Mouse (Mus musculus) cortical plate, adult 2 months (tissue): ENCODE data around the gene Sike1. TPM values are rescaled to one million over a fixed set of nuclear protein-coding genes. Genes with fewer than 3 reads are reported as not detected.

ENCODE experiments used
- H3K27ac ChIP-seq: fragments of 200-500 bp; 2 replicates; pipeline ENCODE4 v1.5.1; 2012; ENCODE audit warnings: low read length, control low read depth, inconsistent platforms; ENCODE audit not compliant: insufficient read depth
- H3K4me1 ChIP-seq: fragments of 200-500 bp; 2 replicates; pipeline ENCODE4 v1.6.1; 2011; ENCODE audit warnings: low read length; ENCODE audit not compliant: control insufficient read depth, insufficient read depth
- H3K4me3 ChIP-seq: fragments of 200-500 bp; 2 replicates; pipeline ENCODE4 v1.5.1; 2011; ENCODE audit warnings: mild to moderate bottlenecking, low read length, control low read depth; ENCODE audit not compliant: insufficient read depth
- CTCF ChIP-seq: fragments of 200-500 bp; IDR thresholded peaks from 2 replicates; pipeline ENCODE4 v1.5.1; 2011; ENCODE audit warnings: mild to moderate bottlenecking, control low read depth, low read length; ENCODE audit not compliant: insufficient read depth; ENCODE audit errors: extremely low read depth
- POLR2A ChIP-seq: fragments of 200-500 bp; IDR thresholded peaks from 2 replicates; pipeline ENCODE4 v1.6.1; 2011; ENCODE audit warnings: mild to moderate bottlenecking, low read length, control low read depth; ENCODE audit not compliant: insufficient read depth; ENCODE audit errors: extremely low read depth
- polyA plus RNA-seq: library from polyadenylated mRNA; depleted of rRNA; stranded (reverse); fragments of >200 nt; gene quantifications from 2 replicates; pipeline ENCODE4 v1.2.3, GENCODE M21; 2012

Gene Sike1
- polyA plus RNA-seq, 1 experiment, result 35.5 TPM

DNA sequence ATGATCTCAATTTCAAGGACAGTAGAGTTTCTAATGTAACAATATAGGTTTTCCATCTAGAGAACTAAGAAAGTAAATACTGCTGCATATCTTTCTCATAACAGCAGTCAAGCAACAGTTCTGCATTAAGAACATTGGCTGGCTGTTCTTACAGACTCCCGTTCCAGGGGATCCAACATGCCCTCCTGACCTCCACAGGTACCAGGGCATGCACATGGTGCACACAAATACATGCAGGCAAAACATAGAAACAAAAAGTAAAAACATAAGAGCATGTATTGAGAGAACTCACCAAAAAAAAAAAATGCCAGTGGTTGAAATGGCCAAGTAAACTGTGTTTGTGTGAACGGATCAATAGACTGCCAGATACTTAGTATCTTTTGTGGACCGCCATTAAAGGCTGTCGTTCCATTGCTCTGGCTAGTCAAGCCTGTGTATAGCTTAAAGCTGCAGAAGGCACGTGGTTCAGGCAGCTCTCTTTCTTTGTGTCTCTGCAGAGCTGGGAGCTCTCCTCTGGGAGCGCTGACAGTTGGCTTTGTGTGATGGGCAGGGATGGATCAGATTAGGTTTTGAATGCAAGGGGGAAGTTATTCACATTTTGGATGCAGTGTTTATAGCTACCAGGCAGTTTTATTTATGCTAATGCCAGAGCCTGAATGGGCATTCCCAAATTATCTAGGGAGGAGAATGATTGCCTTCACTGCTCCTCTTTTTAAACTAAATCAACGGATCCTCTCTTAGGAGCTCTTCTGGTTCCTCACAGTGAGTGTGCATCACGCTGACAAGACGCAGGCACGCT lies 15.8 kb upstream of the Sike1 start:
- Histone ChIP-seq H3K4me1 (no peaks in the 10 kb centered on the region), H3K27ac (no peak overlapping the region), H3K4me3 (no peak overlapping the region)
- TF ChIP-seq POLR2A (no peak), CTCF (no peak)

GRCm38 (mm10) chr3:102980349-102980736 lies 15.2 kb upstream of the Sike1 start:
- Histone ChIP-seq H3K4me1 (no peaks in the 10 kb centered on the region), H3K4me3 (no peak overlapping the region), H3K27ac (no peak overlapping the region)
- TF ChIP-seq POLR2A (no peak), CTCF (no peak)

GRCm38 (mm10) chr3:102991041-102991440 lies 4.5 kb upstream of the Sike1 start:
- H3K4me1 ChIP-seq, result no peaks in the 10 kb centered on the region
- no peak overlapping the region for H3K4me3 ChIP-seq
- TF ChIP-seq CTCF, result no peak
- no peak for TF ChIP-seq POLR2A
- no peak overlapping the region for H3K27ac ChIP-seq

GRCm38 (mm10) chr3:102992936-102993335 lies 2.6 kb upstream of the Sike1 start:
- H3K4me1 ChIP-seq, result peaks cover 4% of the 10 kb centered on the region; the same call in 1 of the 2 replicates
- H3K27ac ChIP-seq, result no peak overlapping the region
- H3K4me3 ChIP-seq, result no peak overlapping the region
- TF ChIP-seq CTCF (no peak), POLR2A (no peak)

DNA sequence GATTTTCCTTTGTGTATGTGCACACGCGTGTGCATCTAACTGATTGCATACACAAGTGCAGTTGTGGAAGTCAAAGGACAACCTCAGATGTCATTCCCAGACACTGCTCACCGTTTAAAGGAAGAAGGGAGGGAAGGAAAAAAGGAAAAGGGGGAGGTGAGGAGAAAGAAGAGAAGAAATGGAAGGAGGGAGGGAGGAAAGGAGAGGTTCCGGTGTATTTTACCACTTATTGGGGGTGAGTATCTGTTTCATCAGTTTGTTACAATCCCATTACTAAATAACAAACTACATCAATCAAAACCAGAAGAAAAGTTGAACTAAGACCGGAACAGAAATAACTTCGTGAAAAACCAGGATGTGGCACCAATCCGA lies 289 bp upstream of the Sike1 start:
- H3K4me1 ChIP-seq, result peaks cover 4% of the 10 kb centered on the region; the same call in 1 of the 2 replicates
- 0 out of 2 replicates have a peak overlapping the region, but pooled peaks have one; percentile 6 for H3K27ac ChIP-seq
- H3K4me3 ChIP-seq, result peak overlapping the region; percentile 82
- TF ChIP-seq POLR2A (no peak), CTCF (no peak)

DNA sequence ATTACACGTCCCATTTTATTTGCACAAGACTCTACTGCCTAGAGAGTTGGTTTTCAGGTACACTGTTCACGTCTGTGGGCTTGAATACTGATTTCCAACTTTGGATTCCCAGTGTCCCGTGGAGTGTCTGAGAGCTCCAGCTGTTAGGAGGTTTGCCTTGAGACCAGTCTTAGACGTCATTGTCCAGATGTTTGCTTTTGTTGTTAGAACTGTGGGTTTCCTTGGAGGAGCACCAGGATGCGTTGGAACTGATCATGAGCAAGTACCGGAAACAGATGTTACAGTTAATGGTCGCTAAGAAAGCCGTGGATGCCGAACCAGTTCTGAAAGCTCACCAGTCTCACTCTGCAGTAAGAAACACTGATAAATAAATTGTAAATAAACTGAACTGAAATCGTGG lies 1.5 kb downstream of the Sike1 start:
- Histone ChIP-seq H3K27ac (no peak overlapping the region), H3K4me1 (peaks cover 4% of the 10 kb centered on the region; the same call in 1 of the 2 replicates), H3K4me3 (no peak overlapping the region; the same call in 1 of the 2 replicates)
- TF ChIP-seq POLR2A (no peak), CTCF (no peak)

- H3K4me3 ChIP-seq, result no peak overlapping the region
- peaks cover 4% of the 10 kb centered on the region; the same call in 1 of the 2 replicates for H3K4me1 ChIP-seq
- no peak overlapping the region for H3K27ac ChIP-seq
- TF ChIP-seq POLR2A (no peak), CTCF (no peak)
Observed at GRCm38 (mm10) chr3:102997591-102997990, 2.1 kb downstream of the Sike1 start.

DNA sequence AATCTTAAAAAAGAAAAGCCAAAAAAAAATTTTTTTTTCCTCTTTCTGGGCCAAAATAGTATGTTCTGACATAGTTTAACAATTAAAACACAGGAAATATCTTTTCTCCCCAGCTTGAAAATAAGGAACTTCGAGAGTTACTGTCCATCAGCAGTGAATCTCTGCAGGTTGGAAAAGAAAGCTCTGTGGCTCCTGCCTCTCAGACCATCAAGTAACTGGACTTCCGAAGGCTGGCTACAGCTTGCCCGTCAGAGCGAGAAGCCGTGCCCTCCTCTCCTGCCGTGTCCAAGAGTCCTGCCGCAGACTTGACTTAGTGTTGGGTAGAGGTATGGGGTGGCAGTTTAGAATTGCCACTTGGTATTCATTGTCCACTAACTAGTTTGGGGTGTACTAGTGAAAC lies 6.1 kb downstream of the Sike1 start:
- Histone ChIP-seq H3K27ac (no peak overlapping the region), H3K4me3 (no peak overlapping the region), H3K4me1 (peaks cover 3% of the 10 kb centered on the region; the same call in 1 of the 2 replicates)
- no peak for TF ChIP-seq CTCF
- TF ChIP-seq POLR2A, result no peak

DNA sequence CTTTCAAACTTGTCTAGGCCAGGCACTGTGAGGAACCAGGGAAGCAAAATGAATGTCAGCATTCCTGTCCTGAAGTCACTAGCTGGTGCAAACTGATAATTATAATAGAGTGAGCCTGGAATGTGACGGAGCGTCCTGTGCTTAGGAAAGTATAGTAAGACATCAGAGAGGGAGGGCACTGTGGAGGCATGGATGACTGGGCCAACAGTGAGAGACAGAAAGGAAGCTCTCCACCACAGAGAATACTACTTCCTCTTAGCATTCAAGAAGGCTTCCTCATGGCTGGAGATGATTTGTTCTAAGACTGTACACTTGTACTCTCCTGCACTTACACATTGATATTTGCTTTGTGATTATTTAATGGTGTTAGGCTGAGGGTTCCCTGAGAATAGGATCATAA lies 21.8 kb downstream of the Sike1 start:
- Histone ChIP-seq H3K4me3 (no peak overlapping the region), H3K27ac (no peak overlapping the region), H3K4me1 (no peaks in the 10 kb centered on the region)
- TF ChIP-seq POLR2A (no peak), CTCF (no peak)

DNA sequence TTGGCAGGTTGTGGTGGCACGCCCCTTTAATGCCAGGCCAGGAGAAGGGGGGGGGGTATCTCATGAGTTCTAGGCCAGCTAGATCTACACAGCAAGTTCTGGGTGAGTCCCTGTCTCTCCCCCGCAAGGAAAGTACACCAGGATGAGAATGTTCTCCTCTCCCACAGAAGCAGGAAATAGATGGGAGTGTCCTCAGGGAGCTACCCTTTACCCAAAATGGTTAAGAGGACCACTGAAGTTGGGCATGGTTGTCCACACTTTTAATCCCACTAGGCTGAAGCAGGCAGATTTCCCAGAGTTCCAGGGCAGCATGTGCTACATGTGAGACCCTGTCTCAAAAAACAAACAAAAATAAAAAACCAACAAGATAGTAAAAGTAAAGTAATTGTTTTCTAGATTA lies 24.0 kb downstream of the Sike1 start:
- no peak overlapping the region for H3K27ac ChIP-seq
- H3K4me1 ChIP-seq, result no peaks in the 10 kb centered on the region
- no peak overlapping the region for H3K4me3 ChIP-seq
- TF ChIP-seq POLR2A (no peak), CTCF (no peak)
